Mouse (Mus musculus): Measurements from ENCODE around the gene Cenpa. TPM values are rescaled to one million over a fixed set of nuclear protein-coding genes. Genes with fewer than 3 reads are reported as not detected.
"Not testable (repeated sequence)": the region's sequence is repeated elsewhere in the genome, so short reads cannot be mapped to it uniquely, and the experiment has no call there.

Cenpa gene
- polyA plus RNA-seq, 1 experiment from 2014 or later: 128 TPM

DNA sequence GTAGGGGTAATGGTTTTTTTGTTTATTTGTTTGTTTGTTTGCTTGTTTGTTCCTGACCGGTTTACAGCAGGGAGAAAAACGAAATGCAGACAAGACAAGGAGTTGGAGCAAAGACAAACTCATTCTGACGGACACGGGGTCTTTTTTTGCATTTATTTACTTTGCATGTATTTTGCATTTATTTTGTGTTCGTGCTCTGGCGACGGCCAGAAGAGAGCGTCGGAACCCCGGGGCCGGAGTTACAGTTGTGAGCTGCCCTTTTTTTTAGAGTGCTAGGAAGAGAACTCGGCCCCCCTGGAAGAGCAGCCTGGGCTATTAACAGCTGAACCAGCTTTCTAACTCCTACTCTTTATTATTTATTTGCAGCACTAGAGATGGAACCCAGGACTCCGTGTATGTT, 638 bp downstream of the Cenpa start:
- ATAC-seq (replicated peaks): no peak
- peak overlapping the region; percentile 76 for H3K4me3 ChIP-seq
- H3K4me2 ChIP-seq (replicated peaks): peak overlapping the region; percentile 78
- peak overlapping the region; percentile 50 for H3K27ac ChIP-seq (replicated peaks)
- H3K9me3 ChIP-seq: no peaks in the 10 kb centered on the region
- H3K27me3 ChIP-seq: no peaks in the 10 kb centered on the region
- H3K4me1 ChIP-seq: peaks cover 28% of the 10 kb centered on the region
- 1% methylated on average over 13 of the region's 13 CpGs for WGBS
- H3K36me3 ChIP-seq: no peaks in the 10 kb centered on the region
- H3K9ac ChIP-seq (replicated peaks): peak overlapping the region; percentile 61

DNA sequence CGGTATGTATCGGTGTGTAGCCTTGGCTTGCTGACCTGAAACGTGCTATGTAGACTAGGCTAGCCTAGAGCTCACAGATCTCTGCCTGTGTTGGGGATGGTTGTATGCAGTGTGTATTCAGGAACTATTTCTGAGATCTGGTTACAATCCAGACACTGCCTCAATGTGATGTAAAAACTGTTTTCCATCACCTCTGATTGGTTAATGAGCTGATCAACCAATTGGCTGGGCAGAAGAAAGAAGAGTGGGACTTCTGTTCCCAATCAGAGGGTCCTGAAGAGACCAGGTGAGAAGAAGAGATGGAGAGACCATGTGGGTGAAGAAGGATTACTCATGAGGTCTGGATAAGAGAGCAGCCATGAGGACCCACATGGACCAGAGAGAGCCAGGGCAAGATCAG, 1.1 kb downstream of the Cenpa start:
- H3K9me3 ChIP-seq: no peaks in the 10 kb centered on the region
- H3K4me3 ChIP-seq: peak overlapping the region; percentile 76
- no peaks in the 10 kb centered on the region for H3K36me3 ChIP-seq
- peaks cover 28% of the 10 kb centered on the region for H3K4me1 ChIP-seq
- ATAC-seq (replicated peaks): no peak
- H3K9ac ChIP-seq (replicated peaks): peak overlapping the region; percentile 61
- peak overlapping the region; percentile 78 for H3K4me2 ChIP-seq (replicated peaks)
- no peaks in the 10 kb centered on the region for H3K27me3 ChIP-seq
- WGBS: 2% methylated on average over 3 of the region's 3 CpGs
- H3K27ac ChIP-seq (replicated peaks): no peak overlapping the region

DNA sequence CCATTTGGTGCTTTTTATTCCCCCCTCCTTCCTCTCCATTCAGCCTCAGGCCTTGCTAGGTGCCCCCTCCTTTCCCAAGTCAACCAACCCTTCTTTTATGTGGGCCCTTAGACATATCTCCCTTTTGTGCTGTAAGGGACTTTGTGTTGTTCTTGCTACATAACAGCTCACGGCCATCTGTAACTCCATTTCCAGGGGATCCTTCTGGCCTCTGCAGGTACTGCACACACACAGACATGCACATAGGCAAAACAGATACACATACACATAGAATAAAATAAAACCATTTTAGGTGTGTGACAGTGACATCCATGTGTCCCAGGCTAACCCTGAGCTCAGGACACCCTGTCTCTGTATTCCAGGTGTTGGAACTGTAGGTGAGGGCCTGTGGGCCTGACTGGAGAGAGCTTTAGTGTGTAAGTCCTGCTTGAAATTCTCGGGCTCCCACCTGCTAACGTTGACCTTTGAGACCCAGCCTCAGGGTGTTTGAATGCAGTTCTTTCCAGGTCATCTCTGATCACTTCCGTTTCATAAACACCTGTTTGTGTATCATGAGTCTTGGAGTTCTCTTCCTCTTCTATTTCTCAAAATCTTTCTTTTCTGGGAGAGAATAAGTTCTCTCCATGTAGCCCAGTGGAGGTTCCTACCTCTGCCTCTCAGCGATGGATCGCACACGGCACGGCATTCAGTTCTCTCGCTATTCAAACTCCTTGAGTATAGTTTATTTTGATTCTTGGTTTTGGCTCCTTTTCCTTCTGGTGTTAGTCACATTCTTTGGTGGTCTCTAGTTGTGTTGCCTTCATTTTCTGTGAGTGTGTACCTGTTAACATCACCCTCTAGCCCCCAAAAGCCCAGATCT, 2.3 kb downstream of the Cenpa start:
- H3K27me3 ChIP-seq: no peaks in the 10 kb centered on the region
- H3K27ac ChIP-seq (replicated peaks): no peak overlapping the region
- no peak overlapping the region for H3K4me3 ChIP-seq
- H3K36me3 ChIP-seq: no peaks in the 10 kb centered on the region
- no peaks in the 10 kb centered on the region for H3K9me3 ChIP-seq
- WGBS: 91% methylated on average over 9 of the region's 9 CpGs
- H3K4me1 ChIP-seq: peaks cover 28% of the 10 kb centered on the region
- H3K9ac ChIP-seq (replicated peaks): no peak overlapping the region
- no peak for ATAC-seq (replicated peaks)
- peak overlapping the region; percentile 13; the same call in 1 of the 2 replicates for H3K4me2 ChIP-seq (replicated peaks)

DNA sequence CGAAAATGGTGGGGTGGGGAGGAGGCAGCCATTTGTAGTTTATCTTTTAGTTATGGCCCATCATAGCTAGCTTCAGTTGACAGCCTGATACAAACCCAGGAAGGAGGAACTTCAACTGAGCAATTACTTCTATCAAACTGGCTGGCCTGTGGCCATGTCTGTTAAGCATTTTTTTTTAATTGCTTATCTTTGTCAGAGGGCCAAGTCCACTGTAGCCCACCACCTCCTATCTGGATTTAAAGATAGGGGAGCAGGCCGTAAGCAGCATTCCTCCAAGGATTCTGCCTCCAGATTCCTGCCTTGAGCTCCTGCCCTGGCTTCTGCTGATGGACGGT, 2.9 kb downstream of the Cenpa start:
- no peaks in the 10 kb centered on the region for H3K9me3 ChIP-seq
- no peak for ATAC-seq (replicated peaks)
- no peak overlapping the region for H3K4me3 ChIP-seq
- no peak overlapping the region for H3K27ac ChIP-seq (replicated peaks)
- peaks cover 28% of the 10 kb centered on the region for H3K4me1 ChIP-seq
- H3K36me3 ChIP-seq: no peaks in the 10 kb centered on the region
- H3K27me3 ChIP-seq: no peaks in the 10 kb centered on the region
- WGBS: 85% methylated on average over 3 of the region's 3 CpGs
- no peak overlapping the region for H3K9ac ChIP-seq (replicated peaks)
- no peak overlapping the region for H3K4me2 ChIP-seq (replicated peaks)

DNA sequence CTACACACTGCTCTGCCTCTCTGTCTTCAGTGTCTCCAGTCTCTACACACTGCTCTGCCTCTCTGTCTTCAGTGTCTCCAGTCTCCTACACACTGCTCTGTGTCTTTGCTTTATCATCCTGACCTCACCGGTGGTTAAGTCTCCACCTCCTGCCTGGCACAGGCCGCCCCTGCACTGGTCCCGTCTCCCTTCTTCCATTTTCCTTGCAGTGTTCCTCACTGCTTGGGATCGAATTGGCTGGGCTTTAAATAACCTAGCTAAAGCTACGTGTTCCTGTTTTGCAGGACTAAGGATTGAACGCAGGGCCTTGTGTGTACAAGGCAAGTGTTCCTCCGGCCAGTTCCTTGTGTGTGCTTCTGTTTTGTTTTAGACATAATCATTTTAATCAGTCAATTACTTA, 3.5 kb downstream of the Cenpa start:
- ATAC-seq (replicated peaks): no peak
- no peaks in the 10 kb centered on the region for H3K27me3 ChIP-seq
- WGBS: 94% methylated on average over 7 of the region's 7 CpGs
- no peak overlapping the region for H3K9ac ChIP-seq (replicated peaks)
- H3K9me3 ChIP-seq: no peaks in the 10 kb centered on the region
- no peak overlapping the region for H3K27ac ChIP-seq (replicated peaks)
- H3K4me3 ChIP-seq: no peak overlapping the region
- H3K4me2 ChIP-seq (replicated peaks): no peak overlapping the region
- peaks cover 28% of the 10 kb centered on the region for H3K4me1 ChIP-seq
- H3K36me3 ChIP-seq: no peaks in the 10 kb centered on the region

DNA sequence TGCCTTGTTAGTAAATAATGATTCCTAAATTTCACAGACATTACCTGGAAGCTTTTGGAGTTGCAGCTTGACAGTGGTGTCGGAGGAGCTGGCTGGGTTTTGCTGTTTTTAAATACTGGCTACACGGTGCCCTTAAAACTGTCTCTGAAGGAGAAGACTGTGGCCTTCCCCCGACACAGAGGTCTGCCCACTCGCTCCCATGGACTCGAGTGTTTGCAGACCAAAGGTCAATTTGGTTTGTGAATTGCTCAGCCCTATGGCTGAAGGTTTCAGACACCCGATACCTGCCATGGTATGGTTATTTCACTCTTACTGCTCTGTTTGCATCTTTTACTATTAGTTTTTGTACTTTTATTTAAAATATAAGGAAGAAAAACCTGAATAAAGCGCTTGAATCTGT, 7.4 kb downstream of the Cenpa start:
- Histone ChIP-seq H3K9ac (replicated peaks) (no peak overlapping the region), H3K27me3 (no peaks in the 10 kb centered on the region), H3K27ac (replicated peaks) (no peak overlapping the region), H3K36me3 (no peaks in the 10 kb centered on the region), H3K4me1 (peaks cover 3% of the 10 kb centered on the region), H3K4me2 (replicated peaks) (no peak overlapping the region), H3K4me3 (no peak overlapping the region), H3K9me3 (no peaks in the 10 kb centered on the region)
- ATAC-seq (replicated peaks): no peak
- 86% methylated on average over 7 of the region's 7 CpGs for WGBS

DNA sequence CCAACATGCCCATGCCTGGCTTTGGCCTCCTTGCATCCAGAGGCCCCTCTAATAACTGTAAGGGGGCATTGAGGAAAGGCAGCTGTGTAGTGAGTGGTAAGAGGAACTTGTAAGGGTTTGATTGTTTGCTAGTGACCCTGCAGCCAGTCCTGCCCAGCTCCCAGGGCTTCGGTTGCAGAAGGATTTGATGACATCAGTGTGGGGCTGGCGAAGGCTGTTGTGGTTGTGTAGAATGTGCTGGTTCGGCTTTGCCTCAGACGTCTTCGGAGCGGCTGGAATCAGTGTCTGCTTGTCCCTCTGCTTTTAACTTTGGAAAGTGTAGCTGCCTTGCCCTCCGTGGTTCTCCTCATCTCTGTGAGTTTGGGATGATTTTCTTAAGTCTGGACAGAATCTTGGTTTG, 10.2 kb downstream of the Cenpa start:
- H3K9me3 ChIP-seq: no peaks in the 10 kb centered on the region
- H3K36me3 ChIP-seq: no peaks in the 10 kb centered on the region
- H3K9ac ChIP-seq (replicated peaks): no peak overlapping the region
- H3K27ac ChIP-seq (replicated peaks): no peak overlapping the region
- no peaks in the 10 kb centered on the region for H3K27me3 ChIP-seq
- no peak overlapping the region for H3K4me2 ChIP-seq (replicated peaks)
- no peaks in the 10 kb centered on the region for H3K4me1 ChIP-seq
- H3K4me3 ChIP-seq: no peak overlapping the region
- 83% methylated on average over 7 of the region's 7 CpGs for WGBS
- no peak for ATAC-seq (replicated peaks)

DNA sequence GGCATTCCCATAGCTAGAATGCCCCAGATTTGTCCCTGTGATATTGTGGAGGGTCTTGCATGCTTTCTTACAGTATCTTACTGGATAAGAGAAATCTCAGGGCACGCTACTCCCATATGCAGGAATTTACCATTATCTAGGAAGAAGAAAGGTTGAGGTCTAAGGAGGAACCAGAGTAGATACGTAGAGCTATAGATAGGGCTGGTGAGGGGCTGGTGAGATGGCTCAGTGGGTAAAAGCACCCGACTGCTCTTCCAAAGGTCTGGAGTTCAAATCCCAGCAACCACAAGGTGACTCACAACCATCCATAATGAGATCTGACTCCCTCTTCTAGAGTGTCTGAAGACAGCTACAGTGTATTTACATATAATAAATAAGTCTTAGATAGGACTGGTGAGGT, 11.5 kb downstream of the Cenpa start:
- H3K9ac ChIP-seq (replicated peaks); H3K27ac ChIP-seq (replicated peaks); ATAC-seq (replicated peaks); H3K4me2 ChIP-seq (replicated peaks); H3K27me3 ChIP-seq; H3K36me3 ChIP-seq; H3K4me1 ChIP-seq; H3K4me3 ChIP-seq; H3K9me3 ChIP-seq: not testable (repeated sequence)
- WGBS: 95% methylated on average over 3 of the region's 3 CpGs

DNA sequence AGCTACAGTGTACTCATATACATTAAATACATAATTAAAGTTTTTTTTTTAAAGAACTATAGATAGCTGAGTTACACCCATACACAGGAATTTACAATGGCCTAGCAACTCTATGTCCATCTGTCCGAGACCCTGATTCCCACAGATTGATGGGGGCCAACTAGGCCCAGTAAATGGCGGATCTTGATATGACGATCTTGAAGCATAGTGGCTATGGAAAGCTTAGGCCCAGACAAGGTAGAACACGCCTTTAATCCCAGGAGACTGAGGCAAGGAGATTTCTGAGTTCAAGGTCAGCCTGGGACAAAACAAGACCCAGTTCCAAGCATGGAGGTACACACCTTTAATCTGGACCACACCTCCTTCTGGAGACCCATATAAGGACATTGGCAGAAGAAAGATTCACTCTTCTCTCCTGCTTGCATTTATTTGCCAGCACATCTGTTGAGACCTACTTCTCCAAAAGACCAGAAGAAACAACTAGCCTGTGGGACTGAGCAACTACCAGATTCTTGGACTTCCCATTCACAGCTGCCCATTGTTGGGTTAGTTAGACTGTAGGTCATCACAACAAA, 12.2 kb downstream of the Cenpa start:
- H3K4me2 ChIP-seq (replicated peaks): no peak overlapping the region
- no peaks in the 10 kb centered on the region for H3K9me3 ChIP-seq
- no peaks in the 10 kb centered on the region for H3K4me1 ChIP-seq
- H3K9ac ChIP-seq (replicated peaks): no peak overlapping the region
- no peak for ATAC-seq (replicated peaks)
- no peaks in the 10 kb centered on the region for H3K27me3 ChIP-seq
- H3K36me3 ChIP-seq: no peaks in the 10 kb centered on the region
- no peak overlapping the region for H3K4me3 ChIP-seq
- 96% methylated on average over 4 of the region's 4 CpGs for WGBS
- H3K27ac ChIP-seq (replicated peaks): no peak overlapping the region

DNA sequence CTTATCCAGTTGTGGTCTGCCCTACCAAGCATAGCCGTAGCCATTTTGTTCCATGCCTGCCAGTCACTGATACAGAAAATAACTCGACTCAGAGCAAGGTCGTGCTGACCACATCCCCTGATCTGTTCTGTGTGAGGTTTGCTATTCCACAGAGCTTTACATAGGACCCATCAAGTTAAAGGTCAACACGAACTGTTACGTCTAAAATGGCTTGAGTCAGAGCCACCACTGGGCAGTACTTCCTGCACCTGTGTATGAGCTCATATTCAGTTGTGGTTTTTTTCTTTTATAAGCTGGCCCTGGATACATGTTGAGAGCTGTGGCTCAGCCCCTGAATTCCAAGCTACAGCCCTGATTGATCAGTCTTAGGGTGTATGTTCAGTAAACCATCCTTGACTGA, 13.0 kb downstream of the Cenpa start:
- H3K36me3 ChIP-seq: no peaks in the 10 kb centered on the region
- no peaks in the 10 kb centered on the region for H3K27me3 ChIP-seq
- H3K4me1 ChIP-seq: no peaks in the 10 kb centered on the region
- WGBS: 90% methylated on average over 5 of the region's 5 CpGs
- no peak overlapping the region for H3K27ac ChIP-seq (replicated peaks)
- H3K9me3 ChIP-seq: no peaks in the 10 kb centered on the region
- ATAC-seq (replicated peaks): no peak
- H3K9ac ChIP-seq (replicated peaks): no peak overlapping the region
- H3K4me3 ChIP-seq: no peak overlapping the region
- no peak overlapping the region for H3K4me2 ChIP-seq (replicated peaks)

DNA sequence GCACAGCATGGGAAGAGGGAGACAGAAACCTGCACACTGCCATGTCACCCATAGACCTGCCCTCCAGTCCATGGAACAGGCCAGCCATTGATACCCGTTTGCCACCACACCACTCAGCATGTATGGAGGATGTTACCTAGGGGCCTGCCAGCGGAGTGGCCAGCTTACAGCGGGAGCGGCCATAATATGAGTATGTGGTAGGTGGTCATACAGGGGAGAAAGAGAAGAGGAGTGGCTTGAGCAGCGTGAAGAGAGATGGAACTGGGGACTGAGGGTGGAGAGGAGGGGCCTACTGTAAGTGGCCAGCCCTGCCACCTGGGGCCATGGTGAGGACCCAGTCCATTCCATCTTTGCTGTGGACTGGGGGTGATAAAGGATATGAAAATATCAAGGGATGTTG, 15.4 kb downstream of the Cenpa start:
- Histone ChIP-seq H3K4me3 (no peak overlapping the region), H3K4me2 (replicated peaks) (no peak overlapping the region), H3K9ac (replicated peaks) (no peak overlapping the region), H3K36me3 (no peaks in the 10 kb centered on the region), H3K9me3 (no peaks in the 10 kb centered on the region), H3K4me1 (no peaks in the 10 kb centered on the region), H3K27ac (replicated peaks) (no peak overlapping the region), H3K27me3 (no peaks in the 10 kb centered on the region)
- 89% methylated on average over 5 of the region's 5 CpGs for WGBS
- no peak for ATAC-seq (replicated peaks)

DNA sequence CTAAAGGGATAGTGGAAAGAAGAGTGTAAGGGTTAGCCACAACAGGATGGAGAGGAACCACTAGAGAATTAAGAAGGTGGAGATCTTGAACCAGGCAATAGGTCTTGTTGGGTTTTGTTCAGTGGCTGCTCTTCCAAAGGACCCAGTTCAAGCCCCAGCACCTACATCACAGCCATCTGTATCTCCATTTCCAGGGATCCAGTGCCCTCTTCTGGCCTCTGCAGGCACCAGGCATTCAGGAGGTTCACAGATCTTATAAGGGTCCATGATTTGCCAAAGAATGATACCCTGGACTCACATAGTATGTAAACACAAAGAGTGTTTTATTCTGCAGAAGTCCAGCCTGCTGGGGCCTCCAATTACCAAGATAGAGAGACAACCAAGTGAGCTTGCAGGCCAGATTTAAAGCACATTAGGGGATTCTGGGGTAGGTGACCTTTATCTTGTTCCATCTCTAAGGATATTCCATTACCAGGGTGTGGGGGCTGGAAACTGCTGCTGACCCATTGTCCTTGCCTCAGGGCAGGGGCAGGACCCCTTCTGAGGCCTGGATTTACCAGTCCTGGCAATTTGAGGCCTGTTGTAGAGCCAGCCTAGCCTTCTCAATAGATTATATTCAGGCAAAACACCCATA, 16.5 kb downstream of the Cenpa start:
- H3K9me3 ChIP-seq: no peaks in the 10 kb centered on the region
- H3K9ac ChIP-seq (replicated peaks): no peak overlapping the region
- no peak for ATAC-seq (replicated peaks)
- no peak overlapping the region for H3K27ac ChIP-seq (replicated peaks)
- no peak overlapping the region for H3K4me3 ChIP-seq
- no peaks in the 10 kb centered on the region for H3K27me3 ChIP-seq
- H3K4me2 ChIP-seq (replicated peaks): no peak overlapping the region
- H3K36me3 ChIP-seq: no peaks in the 10 kb centered on the region
- H3K4me1 ChIP-seq: no peaks in the 10 kb centered on the region

All from forebrain, embryonic 15.5 days (tissue).